Mouse (Mus musculus): Measurements from ENCODE around the gene Atxn1. TPM values are rescaled to one million over a fixed set of nuclear protein-coding genes. Genes with fewer than 3 reads are reported as not detected.

The Atxn1 gene
- total and polyA plus RNA-seq, 3 experiments, result 0.39 to 1.1 TPM; not detected in 1

GRCm38 (mm10) chr13:45527232-45527964 lies 437.4 kb downstream of the Atxn1 start:
- Histone ChIP-seq H3K4me1 (ENCODE audit: control insufficient read depth in 1 of 2, insufficient read depth in 2 of 2, low read length in 2 of 2) (peaks cover 19 to 49% of the 10 kb centered on the region in 2 experiments), H3K9me3 (replicated peaks; ENCODE audit: insufficient read depth, low read length) (no peaks in the 10 kb centered on the region), H3K79me2 (ENCODE audit: control insufficient read depth, insufficient read depth, low read length, poor library complexity) (no peaks in the 10 kb centered on the region), H3K27ac (ENCODE audit: control insufficient read depth, low read depth, low read length) (peak overlapping the region; percentile 92), H3K36me3 (ENCODE audit: control insufficient read depth in 1 of 2, insufficient read depth in 2 of 2, low read length in 2 of 2) (peaks cover 0 to 44% of the 10 kb centered on the region in 2 experiments; a peak in 2 of 4 replicates), H3K4me3 (ENCODE audit: control insufficient read depth in 1 of 2, insufficient read depth in 1 of 2, low read depth in 2 of 2, low read length in 2 of 2) (peak overlapping the region; percentile 11 to 20; a peak in 3 of 4 replicates), H3K27me3 (ENCODE audit: control insufficient read depth in 1 of 2, insufficient read depth in 2 of 2, low read length in 2 of 2) (no peaks in the 10 kb centered on the region), H3K9ac (ENCODE audit: control insufficient read depth, low read depth, low read length, poor library complexity, severe bottlenecking) (peak overlapping the region; percentile 57)
- peak; percentile 93 for DNase-seq (ENCODE audit: low read depth, low spot score)
- TF ChIP-seq CHD1 (IDR thresholded peaks at IDR 0.05; ENCODE audit: low read depth, low read length) (peak; percentile 1; the same call in 1 of the 2 replicates), TBP (IDR thresholded peaks at IDR 0.05; ENCODE audit: low read depth, low read length) (no peak), TCF12 (IDR thresholded peaks at IDR 0.05; ENCODE audit: low read depth, low read length) (peak; percentile 90), BHLHE40 (IDR thresholded peaks at IDR 0.05; ENCODE audit: borderline replicate concordance, low read depth, low read length) (peak; percentile 95), E2F4 (IDR thresholded peaks at IDR 0.05; ENCODE audit: borderline replicate concordance, low read depth, low read length) (no peak), CHD2 (IDR thresholded peaks at IDR 0.05; ENCODE audit: low read length) (0 out of 2 replicates have a peak, but pooled peaks have one; percentile 9), POLR2AphosphoS2 (IDR thresholded peaks at IDR 0.05; ENCODE audit: low read length) (no peak), SIN3A (IDR thresholded peaks at IDR 0.05; ENCODE audit: low read length) (peak; percentile 95), MAX (IDR thresholded peaks at IDR 0.05; ENCODE audit: low read length) (peak; percentile 92), TAL1 (IDR thresholded peaks at IDR 0.05; ENCODE audit: low read length) (peak; percentile 78), JUND (IDR thresholded peaks at IDR 0.05; ENCODE audit: low read depth, low read length) (peak; percentile 53; the same call in 1 of the 2 replicates), USF1 (IDR thresholded peaks at IDR 0.05; ENCODE audit: low read depth, low read length) (peak; percentile 96), MAFK (IDR thresholded peaks at IDR 0.05; ENCODE audit: borderline replicate concordance, low read depth, low read length) (peak; percentile 74; the same call in 1 of the 2 replicates), ZKSCAN1 (IDR thresholded peaks at IDR 0.05; ENCODE audit: low read depth, low read length) (no peak; the same call in 1 of the 2 replicates), SMC3 (IDR thresholded peaks at IDR 0.05; ENCODE audit: low read depth, low read length) (no peak), MYB (IDR thresholded peaks at IDR 0.05; ENCODE audit: low read depth, low read length) (peak; percentile 75), KAT2A (conservative IDR thresholded peaks at IDR 0.05; ENCODE audit: low read depth, low read length) (peak; percentile 25; the same call in 1 of the 2 replicates), USF2 (IDR thresholded peaks at IDR 0.05; ENCODE audit: borderline replicate concordance in 1 of 2, insufficient read depth in 1 of 2, low read depth in 1 of 2, low read length in 2 of 2) (peak in 1 of 2 experiments; percentile 80; a peak in 2 of 4 replicates), GATA1 (IDR thresholded peaks at IDR 0.05; ENCODE audit: low read depth, low read length) (peak; percentile 93), CTCF (IDR thresholded peaks at IDR 0.05 in 2 of 3, conservative IDR thresholded peaks at IDR 0.05 in 1 of 3; ENCODE audit: control insufficient read depth in 1 of 3, insufficient read depth in 1 of 3, low read depth in 2 of 3, low read length in 3 of 3, poor library complexity in 1 of 3, severe bottlenecking in 1 of 3) (no peak), NELFE (IDR thresholded peaks at IDR 0.05; ENCODE audit: low read depth, low read length) (peak; percentile 42; the same call in 1 of the 2 replicates), MAZ (IDR thresholded peaks at IDR 0.05; ENCODE audit: low read depth, low read length) (peak; percentile 36; the same call in 1 of the 2 replicates), MEF2A (IDR thresholded peaks at IDR 0.05; ENCODE audit: extremely low read depth, insufficient replicate concordance, low read depth, low read length, poor library complexity, severe bottlenecking) (no peak), RAD21 (IDR thresholded peaks at IDR 0.05; ENCODE audit: low read depth, low read length) (no peak), ETS1 (IDR thresholded peaks at IDR 0.05; ENCODE audit: low read depth, low read length) (peak; percentile 99), MXI1 (IDR thresholded peaks at IDR 0.05; ENCODE audit: low read depth, low read length) (peak; percentile 70), UBTF (IDR thresholded peaks at IDR 0.05; ENCODE audit: borderline replicate concordance, insufficient read depth, low read depth, low read length) (no peak), NRF1 (IDR thresholded peaks at IDR 0.05; ENCODE audit: insufficient read depth, low read depth, low read length, poor library complexity, severe bottlenecking) (no peak), HCFC1 (IDR thresholded peaks at IDR 0.05; ENCODE audit: low read depth, low read length) (peak; percentile 63), ZNF384 (IDR thresholded peaks at IDR 0.05; ENCODE audit: low read depth, low read length) (peak; percentile 99), POLR2AphosphoS5 (IDR thresholded peaks at IDR 0.05; ENCODE audit: borderline replicate concordance, low read depth, low read length) (no peak), GABPA (IDR thresholded peaks at IDR 0.05; ENCODE audit: low read depth, low read length) (no peak), ELF1 (IDR thresholded peaks at IDR 0.05; ENCODE audit: low read depth, low read length) (peak; percentile 59), RCOR1 (IDR thresholded peaks at IDR 0.05; ENCODE audit: low read depth, low read length) (peak; percentile 86), EP300 (IDR thresholded peaks at IDR 0.05; ENCODE audit: low read depth in 1 of 2, low read length in 2 of 2) (peak; percentile 93 to 94)
